In genomic region chr1:119308719-119309365, GRCm38 (mm10) we compare ENCODE assay signal across 9 mouse cellular contexts.
DNase-seq lines count a peak whose midpoint lies in the region; ATAC-seq and TF ChIP-seq lines count a peak whose summit lies in the region.
"Had no signal": no experiment of that assay in that cellular context is flagged by ENCODE, and none has a peak within 500 bp of the region (broad histone marks: within the 10 kb centered on the region; RNA-seq: fewer than 3 reads in every experiment).

No protein-coding gene starts in this region.

- H3K4me1 ChIP-seq in intestine, embryonic 16.5 days (ENCODE audit: control insufficient read depth, insufficient read depth, low read length) = no peaks in the 10 kb centered on the region
- no peaks in the 10 kb centered on the region; the same call in 1 of the 2 replicates for H3K4me1 ChIP-seq in stomach, postnatal 0 days (replicated peaks; ENCODE audit: control insufficient read depth, insufficient read depth)
- H3K4me1 ChIP-seq in kidney, embryonic 15.5 days = peaks cover 14% of the 10 kb centered on the region; the same call in 1 of the 2 replicates

- peak; percentile 49 for DNase-seq in embryo, embryonic 10 days (ENCODE audit: low spot score)
- DNase-seq in embryo, embryonic 9.5 days (ENCODE audit: extremely low spot score) = no peak
- DNase-seq in retina, adult 2 months (ENCODE audit: low read depth, low spot score) = peak; percentile 18
- no peak for DNase-seq in retina, embryonic 14.5 days (ENCODE audit: low spot score)
- peak; percentile 34 for DNase-seq in stomach, postnatal 0 days (ENCODE audit: low spot score)
- no peak for DNase-seq in thymus, postnatal 4 days

- H3K4me2 ChIP-seq in intestine, embryonic 16.5 days (ENCODE audit: low read depth, low read length) = no peak overlapping the region
- H3K4me2 ChIP-seq in stomach, postnatal 0 days (replicated peaks; ENCODE audit: low read depth) = no peak overlapping the region
- H3K4me2 ChIP-seq in kidney, embryonic 15.5 days = no peak overlapping the region

- H3K27ac ChIP-seq in intestine, embryonic 16.5 days (ENCODE audit: low read length) = no peak overlapping the region
- no peak overlapping the region for H3K27ac ChIP-seq in stomach, postnatal 0 days (replicated peaks)
- H3K27ac ChIP-seq in kidney, embryonic 15.5 days = no peak overlapping the region

- 63% methylated on average over 9 of the region's 9 CpGs for WGBS in intestine, embryonic 16.5 days
- 54% methylated on average over 9 of the region's 9 CpGs for WGBS in stomach, postnatal 0 days
- 75% methylated on average over 9 of the region's 9 CpGs for WGBS in kidney, embryonic 15.5 days

- peak; percentile 50; the same call in 1 of the 2 replicates for ATAC-seq in intestine, embryonic 16.5 days
- ATAC-seq in stomach, postnatal 0 days (ENCODE audit: low FRiP score, low TSS enrichment) = peak; percentile 21; the same call in 1 of the 2 replicates
- ATAC-seq in kidney, embryonic 15.5 days (replicated peaks; ENCODE audit: low FRiP score) = no peak

- no peaks in the 10 kb centered on the region for H3K27me3 ChIP-seq in intestine, embryonic 16.5 days (replicated peaks; ENCODE audit: control insufficient read depth, insufficient read depth, low read length)
- H3K27me3 ChIP-seq in stomach, postnatal 0 days (ENCODE audit: control insufficient read depth, insufficient read depth, low read length) = no peaks in the 10 kb centered on the region
- H3K27me3 ChIP-seq in kidney, embryonic 15.5 days = no peaks in the 10 kb centered on the region
- H3K27me3 ChIP-seq: CH12.LX had no signal

- TF ChIP-seq CTCF in stomach, postnatal 0 days (IDR thresholded peaks at IDR 0.05; ENCODE audit: low read depth) = peak; percentile 35; the same call in 1 of the 2 replicates

- no peaks in the 10 kb centered on the region for H3K9me3 ChIP-seq in intestine, embryonic 16.5 days (ENCODE audit: control insufficient read depth, low read length)
- no peaks in the 10 kb centered on the region for H3K9me3 ChIP-seq in stomach, postnatal 0 days (ENCODE audit: control insufficient read depth, low read length)
- H3K9me3 ChIP-seq in kidney, embryonic 15.5 days (replicated peaks) = no peaks in the 10 kb centered on the region

- no peak for TF ChIP-seq EP300 in stomach, postnatal 0 days (optimal IDR thresholded peaks at IDR 0.05)

- no peaks in the 10 kb centered on the region for H3K36me3 ChIP-seq in intestine, embryonic 16.5 days (ENCODE audit: control insufficient read depth, insufficient read depth, low read length)
- no peaks in the 10 kb centered on the region for H3K36me3 ChIP-seq in stomach, postnatal 0 days (ENCODE audit: control insufficient read depth, insufficient read depth, low read length)
- no peaks in the 10 kb centered on the region for H3K36me3 ChIP-seq in kidney, embryonic 15.5 days

- no peak overlapping the region for H3K9ac ChIP-seq in intestine, embryonic 16.5 days (ENCODE audit: low read depth, low read length)
- no peak overlapping the region for H3K9ac ChIP-seq in stomach, postnatal 0 days (ENCODE audit: low read length)
- H3K9ac ChIP-seq in kidney, embryonic 15.5 days = no peak overlapping the region

- no peak overlapping the region for H3K4me3 ChIP-seq in intestine, embryonic 16.5 days (ENCODE audit: low read length)
- no peak overlapping the region for H3K4me3 ChIP-seq in stomach, postnatal 0 days (ENCODE audit: low read depth, low read length)
- H3K4me3 ChIP-seq in kidney, embryonic 15.5 days (replicated peaks) = no peak overlapping the region

Comparison
In these comparisons a context has a peak if more than half of its experiments do, and no peak if none do; other contexts are left out.
1. DNase-seq: peak in embryo, embryonic 10 days (single experiment), retina, adult 2 months (single experiment) and stomach, postnatal 0 days (single experiment); none in embryo, embryonic 9.5 days (single experiment), retina, embryonic 14.5 days (single experiment) and thymus, postnatal 4 days (single experiment).